Mouse (Mus musculus) ES-E14 (cell line): Measurements from ENCODE around the gene Tns2. TPM values are rescaled to one million over a fixed set of nuclear protein-coding genes. Genes with fewer than 3 reads are reported as not detected.

Experiments
- DNase-seq: peaks from one replicate; pipeline ENCODE4 v3.0.0-alpha.2; 2013; ENCODE audit warnings: low read depth, low spot score
- H3K27ac ChIP-seq: 2 replicates; pipeline ENCODE4 v1.5.1; 2012; ENCODE audit warnings: low read depth, mild to moderate bottlenecking, low read length, moderate library complexity, mixed read lengths; ENCODE audit not compliant: poor library complexity, insufficient read depth, severe bottlenecking
- H3K36me3 ChIP-seq: 2 replicates; pipeline ENCODE4 v1.6.1; 2012; ENCODE audit warnings: mild to moderate bottlenecking, low read length, moderate library complexity, mixed read lengths; ENCODE audit not compliant: control insufficient read depth, poor library complexity, insufficient read depth, severe bottlenecking
- H3K4me1 ChIP-seq, 2 experiments: fragments of 150-350 bp in 1 of 2; sonication (generic) in 1 of 2; 2 replicates each; pipeline ENCODE4 v1.6.1; 2012; ENCODE audit warnings: low read length in 2 of 2, mild to moderate bottlenecking in 1 of 2, mixed read lengths in 1 of 2; ENCODE audit not compliant: control insufficient read depth in 2 of 2, insufficient read depth in 2 of 2, poor library complexity in 1 of 2
- H3K4me3 ChIP-seq, 2 experiments: fragments of 150-350 bp in 1 of 2; sonication (generic) in 1 of 2; 2 replicates each; pipeline ENCODE4 v1.5.1; 2012; ENCODE audit warnings: low read length in 2 of 2, low read depth in 1 of 2, mild to moderate bottlenecking in 1 of 2, mixed read lengths in 1 of 2; ENCODE audit not compliant: insufficient read depth in 1 of 2, poor library complexity in 1 of 2, severe bottlenecking in 1 of 2
- H3K9ac ChIP-seq: 2 replicates; pipeline ENCODE4 v1.6.1; 2012; ENCODE audit warnings: low read depth, mild to moderate bottlenecking, low read length, mixed read lengths; ENCODE audit not compliant: poor library complexity, insufficient read depth, severe bottlenecking
- H3K9me3 ChIP-seq: fragments of 150-350 bp; sonication (generic); 2 replicates; pipeline ENCODE4 v1.6.1; 2012; ENCODE audit warnings: low read depth, mild to moderate bottlenecking, low read length; ENCODE audit not compliant: control insufficient read depth, insufficient read depth
- CHD2 ChIP-seq: IDR thresholded peaks from 2 replicates; pipeline ENCODE4 v1.6.1; 2014; ENCODE audit warnings: mild to moderate bottlenecking, low read depth, low read length, inconsistent platforms
- HCFC1 ChIP-seq: IDR thresholded peaks from 2 replicates; pipeline ENCODE4 v1.6.1; 2012; ENCODE audit warnings: low read length, inconsistent platforms, borderline replicate concordance; ENCODE audit not compliant: insufficient read depth
- MAFK ChIP-seq: IDR thresholded peaks from 2 replicates; pipeline ENCODE4 v1.6.1; 2014; ENCODE audit warnings: mild to moderate bottlenecking, low read depth, low read length, inconsistent platforms; ENCODE audit not compliant: insufficient read depth
- ZC3H11A ChIP-seq: IDR thresholded peaks from 2 replicates; pipeline ENCODE4 v1.6.1; 2012; ENCODE audit warnings: low read depth, mild to moderate bottlenecking, inconsistent platforms, low read length, borderline replicate concordance
- ZNF384 ChIP-seq: IDR thresholded peaks from 2 replicates; pipeline ENCODE4 v1.6.1; 2012; ENCODE audit warnings: low read depth, low read length, inconsistent platforms
- in situ Hi-C, 2 experiments: fragments of 600-800 bp; cut with MboI; formaldehyde crosslinking; loops; one replicate each; pipeline ENCODE4 v1.15.1; 2025; ENCODE audit warnings: low sequenced_read_pairs in 2 of 2, inconsistent platforms in 1 of 2; ENCODE audit not compliant: unreplicated experiment in 2 of 2
- total RNA-seq: library from RNA; depleted of rRNA; stranded (reverse); fragments of 300-350 nt; gene quantifications from 2 replicates; pipeline ENCODE4 v1.2.3, GENCODE M21; 2012

Gene Tns2
- total RNA-seq, 1 experiment = 4.9 TPM

DNA sequence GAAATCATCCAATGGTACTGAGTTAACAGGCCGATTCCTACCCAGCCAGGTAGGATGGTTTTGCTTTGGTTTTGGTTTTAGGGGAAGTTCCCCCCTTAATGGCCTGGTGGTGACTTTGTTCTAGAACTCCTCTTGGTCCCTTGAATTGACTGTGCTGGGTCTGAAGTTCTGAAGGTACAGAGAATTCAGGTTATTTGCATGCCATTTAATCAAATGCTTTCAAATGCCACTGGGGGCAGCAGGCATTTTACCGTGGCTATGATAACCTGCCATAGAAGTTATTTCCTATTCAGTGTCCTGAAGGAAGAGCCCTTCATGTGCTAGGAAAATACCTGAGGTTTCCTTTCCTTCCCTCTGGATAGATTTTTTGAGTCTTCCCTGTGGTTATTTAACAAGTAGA lies 19.8 kb upstream of the Tns2 start:
- TF ChIP-seq MAFK = no peak
- in situ Hi-C loops = loop anchor here (10.0 to 25.0 kb wide), 2 partner anchors 404 to 407 kb away; no protein-coding TSS in a partner anchor
- Histone ChIP-seq H3K9ac (peak overlapping the region; percentile 44; the same call in 1 of the 2 replicates), H3K36me3 (peaks cover 30% of the 10 kb centered on the region), H3K4me3 (no peak overlapping the region), H3K9me3 (no peaks in the 10 kb centered on the region), H3K27ac (no peak overlapping the region), H3K4me1 (peaks cover 0 to 6% of the 10 kb centered on the region in 2 experiments; a peak in 1 of 4 replicates)
- DNase-seq = no peak

- Histone ChIP-seq H3K9me3 (no peaks in the 10 kb centered on the region), H3K9ac (no peak overlapping the region), H3K36me3 (peaks cover 41% of the 10 kb centered on the region), H3K4me3 (no peak overlapping the region), H3K4me1 (0 out of 4 replicates have a peak, but pooled peaks cover 0 to 3% of the 10 kb centered on the region in 2 experiments), H3K27ac (no peak overlapping the region; the same call in 1 of the 2 replicates)
- no peak for TF ChIP-seq ZNF384
- TF ChIP-seq ZC3H11A = no peak
- TF ChIP-seq HCFC1 = no peak
- no peak for TF ChIP-seq MAFK
- no peak for TF ChIP-seq CHD2
- in situ Hi-C loops = loop anchor here (10.0 to 25.0 kb wide), 2 partner anchors 403 to 405 kb away; no protein-coding TSS in a partner anchor
- DNase-seq = no peak
Measured at GRCm38 (mm10) chr15:102082148-102082547, 18.1 kb upstream of the Tns2 start.

GRCm38 (mm10) chr15:102083028-102083427 lies 17.2 kb upstream of the Tns2 start:
- no peak for DNase-seq
- H3K27ac ChIP-seq = no peak overlapping the region
- in situ Hi-C loops = loop anchor here (10.0 to 25.0 kb wide), 2 partner anchors 402 to 404 kb away; no protein-coding TSS in a partner anchor
- H3K4me1 ChIP-seq = 0 out of 4 replicates have a peak, but pooled peaks cover 0 to 3% of the 10 kb centered on the region in 2 experiments
- H3K9me3 ChIP-seq = no peaks in the 10 kb centered on the region
- TF ChIP-seq ZNF384 (no peak), ZC3H11A (no peak), MAFK (no peak), CHD2 (no peak), HCFC1 (no peak)
- no peak overlapping the region for H3K9ac ChIP-seq
- H3K36me3 ChIP-seq = peaks cover 48% of the 10 kb centered on the region
- H3K4me3 ChIP-seq = no peak overlapping the region

DNA sequence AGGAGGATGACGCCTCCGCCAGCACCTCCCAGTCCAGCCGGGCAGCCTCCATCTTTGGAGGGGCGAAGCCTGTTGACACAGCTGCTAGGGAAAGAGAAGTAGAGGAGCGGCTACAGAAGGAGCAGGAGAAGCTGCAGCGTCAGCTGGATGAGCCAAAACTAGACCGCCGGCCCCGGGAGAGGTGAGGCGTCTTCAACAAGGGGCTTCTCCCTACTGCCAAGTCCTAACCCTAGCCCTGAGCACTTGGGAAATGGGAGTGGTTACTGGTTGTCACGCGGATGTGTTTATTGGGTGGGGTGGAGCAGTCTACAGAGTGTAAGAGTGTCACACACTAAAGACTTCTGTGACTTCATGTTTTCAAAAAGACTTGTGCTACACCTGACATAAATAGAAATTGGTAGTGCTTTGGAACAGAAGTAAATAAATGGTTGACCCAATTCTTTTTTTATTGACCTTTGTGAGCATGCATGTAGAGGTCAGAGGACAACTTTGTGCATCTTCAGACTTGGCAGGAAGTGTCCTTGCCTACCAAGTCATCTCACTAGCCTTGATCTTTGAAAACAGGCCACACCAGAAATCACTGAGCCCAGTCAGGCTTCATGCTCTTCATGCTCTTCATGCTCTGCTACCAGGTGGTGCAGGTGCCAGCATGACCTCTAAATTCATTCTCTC lies 10.2 kb upstream of the Tns2 start:
- H3K4me3 ChIP-seq = no peak overlapping the region
- no peak overlapping the region for H3K9ac ChIP-seq

More for the DNA sequence above, 10.2 kb upstream of the Tns2 start:
- in situ Hi-C loops = loop anchor here (10.0 to 25.0 kb wide), 2 partner anchors 395 to 397 kb away; no protein-coding TSS in a partner anchor
- no peak for DNase-seq
- Histone ChIP-seq H3K4me1 (peaks cover 0 to under 1% of the 10 kb centered on the region in 2 experiments; a peak in 1 of 4 replicates), H3K9me3 (no peaks in the 10 kb centered on the region), H3K36me3 (peaks cover 83% of the 10 kb centered on the region), H3K27ac (no peak overlapping the region)
- TF ChIP-seq ZNF384 (no peak), CHD2 (no peak), MAFK (no peak), ZC3H11A (no peak), HCFC1 (no peak)
